Mouse (Mus musculus) MEL (cell line): Measurements from ENCODE around the gene Tex101. TPM values are rescaled to one million over a fixed set of nuclear protein-coding genes. Genes with fewer than 3 reads are reported as not detected.

Experiments
- DNase-seq: peaks from one replicate; pipeline ENCODE4 v3.0.0; 2011; ENCODE audit warnings: low read depth, low spot score
- H3K27ac ChIP-seq: 2 replicates; pipeline ENCODE4 v1.5.1; 2012; ENCODE audit warnings: low read depth, mild to moderate bottlenecking, control low read depth, low read length, moderate library complexity; ENCODE audit not compliant: control insufficient read depth
- H3K27me3 ChIP-seq, 2 experiments: fragments of 150-350 bp in 1 of 2; sonication (generic) in 1 of 2; 2 replicates each; pipeline ENCODE4 v1.6.1; 2012; ENCODE audit warnings: low read length in 2 of 2, mild to moderate bottlenecking in 2 of 2, improper control_type of control experiment in 1 of 2, moderate library complexity in 1 of 2; ENCODE audit not compliant: insufficient read depth in 2 of 2, control insufficient read depth in 1 of 2
- H3K36me3 ChIP-seq, 2 experiments: 2 replicates each; pipeline ENCODE4 v1.6.1; 2012 to 2014; ENCODE audit warnings: low read length in 2 of 2, improper control_type of control experiment in 1 of 2, inconsistent platforms in 1 of 2, mild to moderate bottlenecking in 1 of 2; ENCODE audit not compliant: insufficient read depth in 2 of 2, control insufficient read depth in 1 of 2
- H3K4me1 ChIP-seq, 2 experiments: fragments of 150-350 bp in 1 of 2; sonication (generic) in 1 of 2; 2 replicates each; pipeline ENCODE4 v1.6.1; 2012; ENCODE audit warnings: low read length in 2 of 2, improper control_type of control experiment in 1 of 2, mild to moderate bottlenecking in 1 of 2; ENCODE audit not compliant: insufficient read depth in 2 of 2, control insufficient read depth in 1 of 2
- H3K4me3 ChIP-seq, 2 experiments: fragments of 150-350 bp in 1 of 2; sonication (generic) in 1 of 2; 2 replicates each; pipeline ENCODE4 v1.5.1; 2012; ENCODE audit warnings: low read depth in 2 of 2, low read length in 2 of 2, mild to moderate bottlenecking in 2 of 2, moderate library complexity in 2 of 2, control low read depth in 1 of 2, improper control_type of control experiment in 1 of 2; ENCODE audit not compliant: control insufficient read depth in 1 of 2, insufficient read depth in 1 of 2
- H3K79me2 ChIP-seq: 2 replicates; pipeline ENCODE4 v1.6.1; 2012; ENCODE audit warnings: mild to moderate bottlenecking, low read length, moderate library complexity; ENCODE audit not compliant: control insufficient read depth, poor library complexity, insufficient read depth
- H3K9ac ChIP-seq: 2 replicates; pipeline ENCODE4 v1.6.1; 2012; ENCODE audit warnings: low read depth, mild to moderate bottlenecking, control low read depth, low read length, moderate library complexity; ENCODE audit not compliant: control insufficient read depth, poor library complexity, severe bottlenecking
- H3K9me3 ChIP-seq: fragments of 150-350 bp; sonication (generic); replicated peaks from 2 replicates; pipeline ENCODE4 v1.6.1; 2012; ENCODE audit warnings: mild to moderate bottlenecking, low read length, improper control_type of control experiment, moderate library complexity; ENCODE audit not compliant: insufficient read depth
- CTCF ChIP-seq, 3 experiments: IDR thresholded peaks in 2 of 3; conservative IDR thresholded peaks in 1 of 3; 2 replicates each; pipeline ENCODE4 v1.5.1; 2011 to 2012; ENCODE audit warnings: low read length in 3 of 3, low read depth in 2 of 3, mild to moderate bottlenecking in 2 of 3, improper control_type of control experiment in 1 of 3, inconsistent platforms in 1 of 3, mixed read lengths in 1 of 3, moderate library complexity in 1 of 3; ENCODE audit not compliant: control insufficient read depth in 1 of 3, insufficient read depth in 1 of 3, poor library complexity in 1 of 3, severe bottlenecking in 1 of 3
- E2F4 ChIP-seq: IDR thresholded peaks from 2 replicates; pipeline ENCODE4 v1.6.1; 2011; ENCODE audit warnings: low read depth, low read length, improper control_type of control experiment, borderline replicate concordance
- ELF1 ChIP-seq: IDR thresholded peaks from 2 replicates; pipeline ENCODE4 v1.6.1; 2014; ENCODE audit warnings: low read depth, mild to moderate bottlenecking, inconsistent platforms, low read length, improper control_type of control experiment, moderate library complexity
- ETS1 ChIP-seq: IDR thresholded peaks from 2 replicates; pipeline ENCODE4 v1.6.1; 2012; ENCODE audit warnings: low read depth, mild to moderate bottlenecking, inconsistent platforms, low read length, improper control_type of control experiment, moderate library complexity
- HCFC1 ChIP-seq: IDR thresholded peaks from 2 replicates; pipeline ENCODE4 v1.6.1; 2012; ENCODE audit warnings: low read depth, mild to moderate bottlenecking, inconsistent platforms, low read length, improper control_type of control experiment, moderate library complexity
- MAFK ChIP-seq: IDR thresholded peaks from 2 replicates; pipeline ENCODE4 v1.6.1; 2011; ENCODE audit warnings: low read depth, mild to moderate bottlenecking, low read length, improper control_type of control experiment, borderline replicate concordance
- MAX ChIP-seq: IDR thresholded peaks from 2 replicates; pipeline ENCODE4 v1.6.1; 2011; ENCODE audit warnings: low read length, improper control_type of control experiment
- MAZ ChIP-seq: IDR thresholded peaks from 2 replicates; pipeline ENCODE4 v1.6.1; 2012; ENCODE audit warnings: low read depth, mild to moderate bottlenecking, inconsistent platforms, low read length, improper control_type of control experiment
- MEF2A ChIP-seq: IDR thresholded peaks from 2 replicates; pipeline ENCODE4 v1.6.1; 2014; ENCODE audit warnings: low read depth, mild to moderate bottlenecking, inconsistent platforms, low read length, improper control_type of control experiment; ENCODE audit not compliant: poor library complexity, insufficient replicate concordance, severe bottlenecking; ENCODE audit errors: extremely low read depth
- MXI1 ChIP-seq: IDR thresholded peaks from 2 replicates; pipeline ENCODE4 v1.6.1; 2011; ENCODE audit warnings: mild to moderate bottlenecking, low read depth, low read length, improper control_type of control experiment
- MYC ChIP-seq: IDR thresholded peaks from 2 replicates; pipeline ENCODE4 v1.6.1; 2011; ENCODE audit warnings: low read depth, mild to moderate bottlenecking, low read length, improper control_type of control experiment, moderate library complexity
- NRF1 ChIP-seq: IDR thresholded peaks from 2 replicates; pipeline ENCODE4 v1.6.1; 2014; ENCODE audit warnings: low read depth, mild to moderate bottlenecking, inconsistent platforms, low read length, improper control_type of control experiment, moderate library complexity; ENCODE audit not compliant: poor library complexity, insufficient read depth, severe bottlenecking
- POLR2A ChIP-seq, 2 experiments: IDR thresholded peaks; 2 replicates each; pipeline ENCODE4 v1.6.1; 2011 to 2012; ENCODE audit warnings: low read length in 2 of 2, mild to moderate bottlenecking in 2 of 2, control low read depth in 1 of 2, improper control_type of control experiment in 1 of 2, low read depth in 1 of 2, moderate library complexity in 1 of 2; ENCODE audit not compliant: control insufficient read depth in 1 of 2, insufficient read depth in 1 of 2, poor library complexity in 1 of 2
- POLR2AphosphoS2 ChIP-seq: IDR thresholded peaks from 2 replicates; pipeline ENCODE4 v1.6.1; 2011; ENCODE audit warnings: low read length, improper control_type of control experiment
- POLR2AphosphoS5 ChIP-seq: IDR thresholded peaks from 2 replicates; pipeline ENCODE4 v1.6.1; 2012; ENCODE audit warnings: low read depth, borderline replicate concordance, mild to moderate bottlenecking, inconsistent platforms, low read length, moderate library complexity, mixed read lengths
- SIN3A ChIP-seq: IDR thresholded peaks from 2 replicates; pipeline ENCODE4 v1.6.1; 2012; ENCODE audit warnings: low read length, improper control_type of control experiment, inconsistent platforms
- TAL1 ChIP-seq: IDR thresholded peaks from 2 replicates; pipeline ENCODE4 v1.6.1; 2012; ENCODE audit warnings: mild to moderate bottlenecking, inconsistent platforms, low read length, moderate library complexity, mixed read lengths
- ZMIZ1 ChIP-seq: IDR thresholded peaks from 2 replicates; pipeline ENCODE4 v1.6.1; 2012; ENCODE audit warnings: low read depth, mild to moderate bottlenecking, inconsistent platforms, low read length, improper control_type of control experiment, moderate library complexity
- ZNF384 ChIP-seq: IDR thresholded peaks from 2 replicates; pipeline ENCODE4 v1.6.1; 2012; ENCODE audit warnings: low read depth, mild to moderate bottlenecking, inconsistent platforms, low read length, improper control_type of control experiment
- polyA plus RNA-seq, 2 experiments: library from polyadenylated mRNA; stranded (reverse) in 1 of 2; unstranded in 1 of 2; fragments of >175 nt in 1 of 2; fragments of >200 nt in 1 of 2; gene quantifications; 2 replicates each; pipeline versions ENCODE4 v1.2.1 to v1.2.4; 2012; ENCODE audit warnings: low replicate concordance in 2 of 2, low read depth in 1 of 2; ENCODE audit not compliant: insufficient read length in 2 of 2, insufficient read depth in 1 of 2, missing spikeins in 1 of 2
- total RNA-seq: library from RNA; depleted of rRNA; stranded (reverse); fragments of 300-350 nt; gene quantifications from 2 replicates; pipeline ENCODE4 v1.2.3, GENCODE M21; 2012

Gene Tex101
- total and polyA plus RNA-seq, 3 experiments = 0.08 to 0.15 TPM; not detected in 1

GRCm38 (mm10) chr7:24628685-24629610 is 47.5 kb downstream of the Tex101 start:
- no peak for TF ChIP-seq NRF1
- TF ChIP-seq MYC = no peak
- no peak for TF ChIP-seq ETS1
- peak; percentile 22; the same call in 1 of the 2 replicates for TF ChIP-seq ZMIZ1
- TF ChIP-seq POLR2AphosphoS5 = no peak
- TF ChIP-seq MAFK = no peak
- peak; percentile 43 for TF ChIP-seq ELF1
- TF ChIP-seq MAX = 0 out of 2 replicates have a peak, but pooled peaks have one; percentile 26
- TF ChIP-seq SIN3A = peak; percentile 43; the same call in 1 of the 2 replicates
- peak; percentile 48; the same call in 1 of the 2 replicates for TF ChIP-seq HCFC1
- peak; percentile 70; the same call in 1 of the 2 replicates for TF ChIP-seq MAZ
- TF ChIP-seq MXI1 = peak; percentile 70; the same call in 1 of the 2 replicates
- TF ChIP-seq POLR2AphosphoS2 = 0 out of 2 replicates have a peak, but pooled peaks have one; percentile 48
- TF ChIP-seq E2F4 = no peak
- TF ChIP-seq TAL1 = no peak
- peak in 1 of 2 experiments; percentile 42; a peak in 1 of 4 replicates for TF ChIP-seq POLR2A (IDR thresholded peaks at IDR 0.05; ENCODE audit: control insufficient read depth in 1 of 2, insufficient read depth in 1 of 2, low read depth in 1 of 2, low read length in 2 of 2, poor library complexity in 1 of 2)
- TF ChIP-seq ZNF384 = peak; percentile 61; the same call in 1 of the 2 replicates
- H3K4me3 ChIP-seq = peak overlapping the region; percentile 55 to 64

GRCm38 (mm10) chr7:24622967-24623366 is 53.5 kb downstream of the Tex101 start:
- H3K9me3 ChIP-seq = no peaks in the 10 kb centered on the region
- peaks cover 1 to 8% of the 10 kb centered on the region in 2 experiments for H3K36me3 ChIP-seq
- no peak for TF ChIP-seq MEF2A
- TF ChIP-seq CTCF (IDR thresholded peaks at IDR 0.05 in 2 of 3, conservative IDR thresholded peaks at IDR 0.05 in 1 of 3; ENCODE audit: control insufficient read depth in 1 of 3, insufficient read depth in 1 of 3, low read depth in 2 of 3, low read length in 3 of 3, poor library complexity in 1 of 3, severe bottlenecking in 1 of 3) = peak in 2 of 3 experiments; percentile 11 to 31; a peak in 2 of 6 replicates
- TF ChIP-seq MXI1 = no peak
- no peak overlapping the region for H3K9ac ChIP-seq
- peaks cover 0 to 5% of the 10 kb centered on the region in 2 experiments; a peak in 2 of 4 replicates for H3K4me1 ChIP-seq
- H3K79me2 ChIP-seq = no peaks in the 10 kb centered on the region
- no peak overlapping the region for H3K27ac ChIP-seq
- no peak overlapping the region for H3K4me3 ChIP-seq
- no peak for DNase-seq
- no peaks in the 10 kb centered on the region for H3K27me3 ChIP-seq

More at GRCm38 (mm10) chr7:24628685-24629610, 47.5 kb downstream of the Tex101 start:
- Histone ChIP-seq H3K36me3 (no peaks in the 10 kb centered on the region; a peak in 1 of 4 replicates), H3K4me1 (peaks cover 0 to 3% of the 10 kb centered on the region in 2 experiments; a peak in 1 of 4 replicates), H3K27ac (no peak overlapping the region), H3K27me3 (no peaks in the 10 kb centered on the region), H3K9me3 (no peaks in the 10 kb centered on the region), H3K9ac (peak overlapping the region; percentile 77), H3K79me2 (no peaks in the 10 kb centered on the region; the same call in 1 of the 2 replicates)
- DNase-seq = peak; percentile 92
